Mouse (Mus musculus): ENCODE measurements around the gene Ggt6.

Gene Ggt6

GRCm38 (mm10) chr11:72434963-72435693 is at the start of gene Ggt6:
Gene Ggt6 (plus strand): TSS chr11:72435526.
- DNase-seq (ENCODE audit: low read depth, low spot score): no peak

- DNase-seq (ENCODE audit: low read depth, low spot score): no peak
Observed at GRCm38 (mm10) chr11:72388113-72388529, 47.2 kb upstream of the Ggt6 start.

DNA sequence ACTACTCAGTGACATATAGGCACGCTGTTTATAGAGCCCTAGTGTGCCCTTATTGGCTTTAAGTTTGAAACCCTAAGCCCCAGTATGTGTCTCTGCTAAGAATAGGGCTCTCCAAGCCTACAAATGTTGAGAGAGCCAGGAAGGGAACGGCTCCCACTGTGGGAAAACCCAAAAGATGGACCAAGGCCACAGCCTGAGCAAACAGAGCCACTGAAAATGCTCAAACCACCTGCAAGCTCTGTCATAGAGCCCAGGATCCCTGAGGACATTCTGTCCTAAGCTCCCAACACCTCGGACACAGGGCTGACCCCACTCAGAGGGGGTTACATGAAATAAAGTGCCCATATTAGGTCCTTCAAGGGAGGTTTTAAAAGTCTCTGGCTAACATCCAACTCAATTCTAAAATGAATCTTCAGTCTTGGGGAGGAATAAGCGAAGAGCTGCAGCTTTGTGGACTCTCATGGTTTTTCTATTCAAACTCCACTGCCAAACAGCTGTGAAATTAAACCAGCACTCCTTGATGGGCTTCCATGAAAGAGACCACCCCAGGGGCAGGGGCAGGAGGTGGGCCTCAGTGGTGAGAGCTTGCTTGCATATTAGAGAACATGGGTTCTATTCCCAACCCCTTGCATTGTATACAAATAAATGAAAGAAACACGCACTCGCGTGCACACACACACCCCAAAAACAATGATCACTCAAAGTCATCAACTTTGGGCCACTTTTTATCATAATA is 45.8 kb upstream of the Ggt6 start:
- no peak for DNase-seq (ENCODE audit: low read depth, low spot score)

DNA sequence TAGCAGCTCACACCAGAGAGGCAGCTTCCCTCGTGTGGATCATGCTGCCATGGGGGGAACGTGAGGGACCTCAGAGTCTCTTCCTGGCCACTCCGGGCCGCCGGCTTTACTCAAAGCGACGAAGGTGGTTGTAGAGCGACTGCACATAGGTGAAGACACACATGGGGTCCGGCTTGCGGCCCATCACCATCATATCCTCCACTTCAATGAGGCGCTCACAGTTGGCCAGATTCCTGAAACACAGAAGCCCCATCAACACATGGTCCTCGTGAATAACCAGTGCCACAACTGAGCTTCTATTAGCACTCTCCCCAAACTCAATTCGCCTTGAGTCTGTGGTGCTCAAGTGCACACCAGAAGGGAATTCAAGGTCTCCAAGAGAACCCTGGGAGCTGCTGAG is 44.1 kb upstream of the Ggt6 start:
- no peak for DNase-seq (ENCODE audit: low read depth, low spot score)

- no peak for DNase-seq (ENCODE audit: low read depth, low spot score)
Observed at GRCm38 (mm10) chr11:72393243-72393642, 42.1 kb upstream of the Ggt6 start.

GRCm38 (mm10) chr11:72393669-72394068 is 41.7 kb upstream of the Ggt6 start:
- no peak for DNase-seq (ENCODE audit: low read depth, low spot score)

GRCm38 (mm10) chr11:72394694-72395093 is 40.6 kb upstream of the Ggt6 start:
- no peak for DNase-seq (ENCODE audit: low read depth, low spot score)

- DNase-seq (ENCODE audit: low read depth, low spot score): no peak
Observed at GRCm38 (mm10) chr11:72395652-72396051, 39.7 kb upstream of the Ggt6 start.

DNA sequence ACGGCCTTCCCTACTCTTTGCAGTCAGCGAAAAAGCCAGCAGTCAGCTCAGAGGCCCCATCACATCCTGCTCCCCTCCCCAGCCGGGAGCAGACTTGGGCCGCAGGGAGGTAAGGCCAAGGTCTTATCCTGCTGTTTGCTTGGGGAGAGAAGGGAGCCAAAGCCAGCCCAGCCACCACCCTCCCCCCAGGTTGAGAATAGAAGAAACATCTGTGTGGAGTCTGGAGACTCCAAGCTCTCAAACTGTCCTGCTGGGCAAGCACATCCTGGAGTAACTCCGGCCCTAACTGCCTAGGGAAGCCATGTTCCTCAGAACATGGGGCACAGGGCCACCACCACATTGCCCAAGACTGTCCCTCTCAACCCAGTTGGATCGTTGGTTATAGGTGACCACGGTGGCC is 38.7 kb upstream of the Ggt6 start:
- DNase-seq (ENCODE audit: low read depth, low spot score): no peak

GRCm38 (mm10) chr11:72397072-72397471 is 38.3 kb upstream of the Ggt6 start:
- DNase-seq (ENCODE audit: low read depth, low spot score): no peak

GRCm38 (mm10) chr11:72397811-72398525 is 37.4 kb upstream of the Ggt6 start:
- DNase-seq (ENCODE audit: low read depth, low spot score): no peak

GRCm38 (mm10) chr11:72401068-72401467 is 34.3 kb upstream of the Ggt6 start:
- no peak for DNase-seq (ENCODE audit: low read depth, low spot score)

- no peak for DNase-seq (ENCODE audit: low read depth, low spot score)
Observed at GRCm38 (mm10) chr11:72402017-72402416, 33.3 kb upstream of the Ggt6 start.

- no peak for DNase-seq (ENCODE audit: low read depth, low spot score)
Observed at GRCm38 (mm10) chr11:72402969-72403368, 32.4 kb upstream of the Ggt6 start.

DNA sequence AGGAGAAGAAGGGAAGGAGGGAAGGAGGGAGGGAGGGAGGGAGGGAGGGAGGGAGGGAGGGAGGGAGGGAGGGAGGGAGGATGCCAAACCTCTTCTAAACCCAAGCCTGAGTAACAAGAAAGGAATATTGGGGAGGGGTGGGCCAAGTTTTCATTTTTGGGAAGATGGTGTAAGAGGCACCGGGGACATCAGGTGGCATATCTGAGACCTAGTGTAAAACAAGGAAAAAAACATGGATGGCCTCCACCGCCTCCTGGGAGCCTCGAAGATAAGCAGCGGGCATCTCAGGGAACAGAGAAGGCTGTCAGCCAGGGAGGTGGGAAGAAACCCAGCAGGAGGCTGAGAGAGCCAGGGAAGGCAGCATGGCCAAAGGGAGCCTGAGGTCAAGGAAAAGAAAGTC is 29.8 kb upstream of the Ggt6 start:
- no peak for DNase-seq (ENCODE audit: low read depth, low spot score)

- no peak for DNase-seq (ENCODE audit: low read depth, low spot score)
Observed at GRCm38 (mm10) chr11:72406079-72406675, 29.1 kb upstream of the Ggt6 start.

GRCm38 (mm10) chr11:72407081-72407480 is 28.2 kb upstream of the Ggt6 start:
- DNase-seq (ENCODE audit: low read depth, low spot score): no peak

- DNase-seq (ENCODE audit: low read depth, low spot score): no peak
Observed at GRCm38 (mm10) chr11:72407574-72407973, 27.8 kb upstream of the Ggt6 start.

DNA sequence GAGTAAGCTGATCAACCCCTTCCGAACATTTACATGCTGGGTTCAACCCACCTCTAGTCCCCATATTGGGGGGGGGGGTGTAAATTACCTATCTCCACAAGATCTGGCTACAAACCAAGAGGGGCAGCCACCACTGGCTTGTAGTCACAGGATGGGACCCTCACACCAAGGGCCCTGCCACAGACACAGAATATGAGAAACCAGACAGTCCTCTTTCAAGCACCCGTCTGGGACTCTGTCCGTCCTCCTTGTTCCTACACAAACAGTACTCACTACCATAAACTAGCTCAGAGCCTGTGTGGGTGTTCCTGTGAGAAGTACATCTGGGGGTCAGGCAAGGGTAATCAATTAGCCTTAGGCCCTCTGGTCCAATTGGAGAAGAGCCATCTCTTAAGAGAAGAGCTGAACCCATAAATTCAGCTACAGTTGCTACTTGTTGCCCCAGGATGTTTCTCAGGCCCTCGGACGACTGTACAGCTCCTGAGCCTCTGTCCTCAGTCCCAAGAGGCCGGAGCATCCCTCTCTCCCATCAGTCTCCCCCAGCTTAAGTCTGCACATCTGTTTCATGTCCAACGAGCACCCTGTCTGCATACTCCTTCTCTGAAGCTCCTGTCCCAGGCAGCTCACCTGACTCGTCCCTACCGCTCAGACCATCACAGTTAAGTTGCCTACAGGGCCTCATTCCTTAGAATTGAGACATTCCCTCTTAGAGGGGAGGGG is 26.7 kb upstream of the Ggt6 start:
- DNase-seq (ENCODE audit: low read depth, low spot score): no peak

DNA sequence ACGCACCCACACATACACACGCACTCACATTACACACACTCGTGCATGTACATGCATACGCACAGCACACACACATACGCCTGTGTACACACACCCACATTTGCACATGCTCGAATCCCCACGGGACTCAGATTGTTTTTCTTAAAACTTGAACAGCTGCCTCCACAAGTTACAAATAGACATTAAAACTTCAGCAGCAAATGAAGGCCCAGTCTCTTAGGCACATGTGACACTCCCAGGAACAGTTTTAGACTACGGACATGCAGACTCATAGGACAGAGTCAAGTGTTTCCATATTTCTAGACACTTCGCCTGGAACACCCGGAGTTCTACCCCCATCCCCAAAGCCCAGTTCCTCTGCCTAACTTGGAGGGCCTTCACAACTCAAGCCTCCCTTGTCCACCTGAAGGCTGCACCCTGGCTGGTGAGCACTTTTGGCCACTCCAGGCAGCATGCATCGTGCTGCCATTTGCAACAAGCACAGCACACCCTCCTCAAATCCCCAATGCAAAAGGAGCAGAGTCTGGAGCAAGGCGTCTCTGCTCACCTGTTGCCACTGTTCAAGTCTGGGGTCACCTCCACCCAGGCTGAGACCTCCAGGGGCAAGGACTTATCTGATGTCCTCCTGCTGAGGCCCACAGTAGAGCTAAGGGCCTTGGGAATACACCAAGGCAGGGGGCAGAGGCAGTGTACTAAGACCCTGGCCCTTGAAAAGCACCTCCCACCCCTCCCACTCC is 25.5 kb upstream of the Ggt6 start:
- DNase-seq (ENCODE audit: low read depth, low spot score): no peak

Measured in embryo, embryonic 11.5 days (tissue).